Mouse (Mus musculus): ENCODE data around the gene Nxpe4. TPM values are rescaled to one million over a fixed set of nuclear protein-coding genes. Genes with fewer than 3 reads are reported as not detected.

The Nxpe4 gene
- total and polyA plus RNA-seq, 3 experiments: 9.2 to 14.9 TPM; not detected in 1

GRCm38 (mm10) chr9:48361815-48362631 lies 200.2 kb downstream of the Nxpe4 start (continued):
- TF ChIP-seq POLR2A (IDR thresholded peaks at IDR 0.05; ENCODE audit: control insufficient read depth in 1 of 2, insufficient read depth in 1 of 2, low read depth in 1 of 2, low read length in 2 of 2, poor library complexity in 1 of 2) (peak; percentile 17 to 83; a peak in 2 of 4 replicates), USF2 (IDR thresholded peaks at IDR 0.05; ENCODE audit: borderline replicate concordance in 1 of 2, insufficient read depth in 1 of 2, low read depth in 1 of 2, low read length in 2 of 2) (no peak), ELF1 (IDR thresholded peaks at IDR 0.05; ENCODE audit: low read depth, low read length) (no peak), SMC3 (IDR thresholded peaks at IDR 0.05; ENCODE audit: low read depth, low read length) (no peak)

GRCm38 (mm10) chr9:48362743-48363142 lies 200.9 kb downstream of the Nxpe4 start:
- peak overlapping the region; percentile 58 to 62 for H3K4me3 ChIP-seq (ENCODE audit: control insufficient read depth in 1 of 2, insufficient read depth in 1 of 2, low read depth in 2 of 2, low read length in 2 of 2)

GRCm38 (mm10) chr9:48373232-48373878 lies 211.5 kb downstream of the Nxpe4 start:
- 0 out of 2 replicates have a peak, but pooled peaks have one; percentile 46 for TF ChIP-seq GATA1 (IDR thresholded peaks at IDR 0.05; ENCODE audit: low read depth, low read length)
- TF ChIP-seq BHLHE40 (IDR thresholded peaks at IDR 0.05; ENCODE audit: borderline replicate concordance, low read depth, low read length): peak; percentile 25; the same call in 1 of the 2 replicates
- no peak for TF ChIP-seq CHD1 (IDR thresholded peaks at IDR 0.05; ENCODE audit: low read depth, low read length)
- TF ChIP-seq TCF12 (IDR thresholded peaks at IDR 0.05; ENCODE audit: low read depth, low read length): 0 out of 2 replicates have a peak, but pooled peaks have one; percentile 21
- DNase-seq (ENCODE audit: low read depth, low spot score): peak; percentile 61
- peaks cover 3 to 16% of the 10 kb centered on the region in 2 experiments for H3K36me3 ChIP-seq (ENCODE audit: control insufficient read depth in 1 of 2, insufficient read depth in 2 of 2, low read length in 2 of 2)
- no peaks in the 10 kb centered on the region for H3K27me3 ChIP-seq (ENCODE audit: control insufficient read depth in 1 of 2, insufficient read depth in 2 of 2, low read length in 2 of 2)
- peak overlapping the region; percentile 61 for H3K27ac ChIP-seq (ENCODE audit: control insufficient read depth, low read depth, low read length)
- H3K9me3 ChIP-seq (replicated peaks; ENCODE audit: insufficient read depth, low read length): no peaks in the 10 kb centered on the region
- H3K4me3 ChIP-seq (ENCODE audit: control insufficient read depth in 1 of 2, insufficient read depth in 1 of 2, low read depth in 2 of 2, low read length in 2 of 2): no peak overlapping the region
- no peaks in the 10 kb centered on the region for H3K79me2 ChIP-seq (ENCODE audit: control insufficient read depth, insufficient read depth, low read length, poor library complexity)
- peaks cover 7 to 10% of the 10 kb centered on the region in 2 experiments for H3K4me1 ChIP-seq (ENCODE audit: control insufficient read depth in 1 of 2, insufficient read depth in 2 of 2, low read length in 2 of 2)
- no peak overlapping the region for H3K9ac ChIP-seq (ENCODE audit: control insufficient read depth, low read depth, low read length, poor library complexity, severe bottlenecking)

More at GRCm38 (mm10) chr9:48362743-48363142, 200.9 kb downstream of the Nxpe4 start:
- Histone ChIP-seq H3K36me3 (ENCODE audit: control insufficient read depth in 1 of 2, insufficient read depth in 2 of 2, low read length in 2 of 2) (peaks cover 0 to 12% of the 10 kb centered on the region in 2 experiments; a peak in 2 of 4 replicates), H3K27me3 (ENCODE audit: control insufficient read depth in 1 of 2, insufficient read depth in 2 of 2, low read length in 2 of 2) (no peaks in the 10 kb centered on the region), H3K79me2 (ENCODE audit: control insufficient read depth, insufficient read depth, low read length, poor library complexity) (peaks cover 4% of the 10 kb centered on the region; the same call in 1 of the 2 replicates), H3K27ac (ENCODE audit: control insufficient read depth, low read depth, low read length) (peak overlapping the region; percentile 92), H3K4me1 (ENCODE audit: control insufficient read depth in 1 of 2, insufficient read depth in 2 of 2, low read length in 2 of 2) (peaks cover 10 to 21% of the 10 kb centered on the region in 2 experiments), H3K9me3 (replicated peaks; ENCODE audit: insufficient read depth, low read length) (no peaks in the 10 kb centered on the region), H3K9ac (ENCODE audit: control insufficient read depth, low read depth, low read length, poor library complexity, severe bottlenecking) (peak overlapping the region; percentile 60)
- DNase-seq (ENCODE audit: low read depth, low spot score): peak; percentile 75
- TF ChIP-seq MAZ (IDR thresholded peaks at IDR 0.05; ENCODE audit: low read depth, low read length) (peak; percentile 27), HCFC1 (IDR thresholded peaks at IDR 0.05; ENCODE audit: low read depth, low read length) (peak; percentile 65), RCOR1 (IDR thresholded peaks at IDR 0.05; ENCODE audit: low read depth, low read length) (no peak), MAFK (IDR thresholded peaks at IDR 0.05; ENCODE audit: borderline replicate concordance, low read depth, low read length) (no peak), E2F4 (IDR thresholded peaks at IDR 0.05; ENCODE audit: borderline replicate concordance, low read depth, low read length) (0 out of 2 replicates have a peak, but pooled peaks have one; percentile 15), SIN3A (IDR thresholded peaks at IDR 0.05; ENCODE audit: low read length) (no peak), JUND (IDR thresholded peaks at IDR 0.05; ENCODE audit: low read depth, low read length) (no peak), TBP (IDR thresholded peaks at IDR 0.05; ENCODE audit: low read depth, low read length) (no peak), USF1 (IDR thresholded peaks at IDR 0.05; ENCODE audit: low read depth, low read length) (no peak)
